Mouse (Mus musculus): ENCODE results near the gene Igf2bp3.

Igf2bp3 gene

GRCm38 (mm10) chr6:49068361-49068760, 146.4 kb downstream of the Igf2bp3 start:
- DNase-seq (ENCODE audit: low spot score) = no peak

- peak; percentile 62 for DNase-seq (ENCODE audit: low spot score)
Observed at GRCm38 (mm10) chr6:49057053-49058021, 157.4 kb downstream of the Igf2bp3 start.

GRCm38 (mm10) chr6:49056009-49056408, 158.7 kb downstream of the Igf2bp3 start:
- DNase-seq (ENCODE audit: low spot score) = no peak

- DNase-seq (ENCODE audit: low spot score) = no peak
Observed at GRCm38 (mm10) chr6:49055256-49055733, 159.5 kb downstream of the Igf2bp3 start.

GRCm38 (mm10) chr6:49052191-49052590, 162.6 kb downstream of the Igf2bp3 start:
- no peak for DNase-seq (ENCODE audit: low spot score)

GRCm38 (mm10) chr6:49050677-49051410, 163.9 kb downstream of the Igf2bp3 start:
- no peak for DNase-seq (ENCODE audit: low spot score)

- no peak for DNase-seq (ENCODE audit: low spot score)
Observed at GRCm38 (mm10) chr6:49048395-49048794, 166.4 kb downstream of the Igf2bp3 start.

- DNase-seq (ENCODE audit: low spot score) = no peak
Observed at GRCm38 (mm10) chr6:49047848-49048247, 166.9 kb downstream of the Igf2bp3 start.

GRCm38 (mm10) chr6:49046976-49047375, 167.8 kb downstream of the Igf2bp3 start:
- no peak for DNase-seq (ENCODE audit: low spot score)

- no peak for DNase-seq (ENCODE audit: low spot score)
Observed at GRCm38 (mm10) chr6:49046502-49046901, 168.3 kb downstream of the Igf2bp3 start.

GRCm38 (mm10) chr6:49039470-49040180, 175.1 kb downstream of the Igf2bp3 start:
- DNase-seq (ENCODE audit: low spot score) = peak; percentile 67

GRCm38 (mm10) chr6:49037268-49037662, 177.5 kb downstream of the Igf2bp3 start:
- DNase-seq (ENCODE audit: low spot score) = no peak

- peak; percentile 14 for DNase-seq (ENCODE audit: low spot score)
Observed at GRCm38 (mm10) chr6:49036275-49037267, 178.2 kb downstream of the Igf2bp3 start, which contains the start of gene Gpnmb. TSS of gene Gpnmb (plus strand) at chr6:49036546.
